Mouse (Mus musculus) layer of hippocampus, adult 18-20 months (tissue): ENCODE measurements at regions not wholly inside any gene's neighbourhood (a gene's known extent, or its start where the extent isn't known, plus 50 kb on each side); places are given as distances from the start of the nearest gene placed in this dataset.

Experiments
- DNase-seq, 2 experiments: peaks; one replicate each; pipeline ENCODE4 v3.0.0; 2022; ENCODE audit warnings: low spot score in 2 of 2

DNA sequence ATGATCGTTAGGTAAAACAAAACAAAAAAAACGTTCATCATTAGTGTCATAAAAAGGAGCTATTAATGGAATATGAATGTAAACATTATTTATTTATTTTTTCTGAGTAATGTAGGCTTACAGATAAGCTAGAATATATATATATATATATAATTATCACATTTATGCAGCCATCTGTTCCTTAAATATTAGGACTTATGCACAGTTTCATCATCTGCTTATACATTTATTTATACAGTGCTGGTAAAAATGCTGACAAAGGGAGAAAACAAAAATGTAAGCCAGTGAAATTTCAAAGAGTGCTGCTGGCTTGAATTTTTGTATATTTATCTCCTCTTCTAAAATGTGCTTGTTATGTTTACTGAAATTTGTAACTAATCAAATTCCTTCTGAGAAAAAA is 4841.7 kb upstream of the Gm7489 start:
- no peak for DNase-seq

DNA sequence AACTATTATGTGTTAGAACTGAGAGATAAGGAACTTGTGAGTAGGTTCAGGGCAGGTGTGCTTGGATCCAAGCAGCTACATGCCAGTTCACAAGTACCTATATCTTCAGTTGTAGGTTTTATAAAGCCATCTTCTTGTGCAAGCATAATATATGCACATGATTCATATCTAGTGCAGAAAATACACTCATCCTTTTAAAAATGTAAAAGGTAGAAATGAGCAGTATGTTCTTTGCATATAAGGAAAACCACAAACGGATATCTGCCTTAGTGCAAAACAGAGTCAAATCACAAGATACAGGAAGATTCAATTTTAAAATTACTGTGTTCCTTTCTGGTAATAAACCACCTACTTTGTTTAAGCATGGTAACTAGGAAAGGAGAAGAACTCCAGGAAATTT is 4819.6 kb upstream of the Gm7489 start:
- no peak for DNase-seq

DNA sequence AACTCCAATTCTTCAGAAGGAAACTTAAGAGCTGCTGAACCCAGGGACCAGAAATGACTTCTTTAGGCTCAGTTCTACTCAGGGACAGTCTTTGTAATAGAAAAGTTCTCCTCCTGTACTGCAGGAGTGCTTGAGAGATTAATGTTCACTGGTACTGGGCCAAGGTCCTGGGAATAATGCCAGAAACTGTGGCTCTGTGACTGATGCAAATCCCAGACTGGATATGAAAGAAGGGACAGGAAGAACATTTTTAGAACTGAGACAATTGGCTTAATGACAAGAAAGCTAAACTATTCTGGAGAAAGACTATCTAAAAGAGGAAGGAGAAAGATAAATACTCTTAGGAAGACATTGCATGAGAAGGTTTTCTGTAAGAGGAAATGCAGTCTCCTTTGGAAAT is 4818.8 kb upstream of the Gm7489 start:
- DNase-seq = peak; percentile 1 to 45

DNA sequence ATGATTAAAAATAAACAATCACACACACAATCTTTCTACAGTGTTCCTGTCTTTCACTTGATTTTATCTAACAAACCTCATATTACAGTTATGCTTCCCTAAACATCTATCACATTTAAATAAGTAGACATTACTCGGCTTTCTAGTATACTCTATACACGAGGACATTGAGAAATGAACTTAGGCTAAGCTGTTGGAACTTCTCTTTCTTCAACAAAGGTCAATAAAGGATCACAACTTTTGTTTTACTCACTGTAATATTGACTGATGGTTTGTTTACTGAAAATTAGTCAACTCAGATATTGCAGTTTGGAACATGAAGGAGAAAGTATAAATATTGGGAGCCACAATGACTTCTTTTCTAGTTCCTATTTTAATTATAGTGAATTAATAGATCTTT is 4818.3 kb upstream of the Gm7489 start:
- no peak for DNase-seq
